Mouse (Mus musculus): ENCODE data around the gene Asap3. TPM values are rescaled to one million over a fixed set of nuclear protein-coding genes. Genes with fewer than 3 reads are reported as not detected.

Asap3 gene
- polyA plus RNA-seq, 2 experiments: 0.66 to 1.1 TPM

GRCm38 (mm10) chr4:136291692-136292091, 85.5 kb downstream of the Asap3 start:
- H3K4me3 ChIP-seq (ENCODE audit: insufficient read depth in 1 of 2, low read depth in 2 of 2, low read length in 2 of 2): no peak overlapping the region
- DNase-seq (ENCODE audit: low read depth in 3 of 3, low spot score in 3 of 3): no peak
- H3K9me3 ChIP-seq (ENCODE audit: control insufficient read depth, low read length): peaks cover 3% of the 10 kb centered on the region
- no peak for ATAC-seq (ENCODE audit: insufficient read depth)
- peaks cover 1% of the 10 kb centered on the region in 2 experiments; a peak in 1 of 4 replicates for H3K4me1 ChIP-seq (replicated peaks; ENCODE audit: control insufficient read depth in 2 of 2, insufficient read depth in 2 of 2, low read length in 1 of 2)
- H3K27me3 ChIP-seq (ENCODE audit: control insufficient read depth, insufficient read depth, low read length): no peaks in the 10 kb centered on the region
- no peak overlapping the region for H3K4me2 ChIP-seq (ENCODE audit: low read depth)
- H3K9ac ChIP-seq (replicated peaks): no peak overlapping the region
- no peak for TF ChIP-seq CTCF (IDR thresholded peaks at IDR 0.05; ENCODE audit: low read depth)
- TF ChIP-seq EP300 (IDR thresholded peaks at IDR 0.05; ENCODE audit: low read depth): no peak
- H3K36me3 ChIP-seq (replicated peaks; ENCODE audit: control insufficient read depth, insufficient read depth, low read depth): peaks cover 26% of the 10 kb centered on the region; the same call in 1 of the 2 replicates
- H3K27ac ChIP-seq: no peak overlapping the region
- WGBS (ENCODE audit: insufficient replicate concordance): 74% methylated on average over 6 of the region's 6 CpGs

Other genes starting within 250 kb of the Asap3 start
- 20.5 and 22.8 TPM in 2 replicates for gene Gale, start 242.6 kb upstream of the Asap3 start, polyA plus RNA-seq (2012; rRNA removed)
- gene Gale, start 242.6 kb upstream of the Asap3 start, polyA plus RNA-seq (2014; fragmentation: Nextera tagmentation; extraction: Ambion mirVana): 32.6 and 38.0 TPM in 2 replicates
- gene Lypla2, start 233.7 kb upstream of the Asap3 start, polyA plus RNA-seq (2012; rRNA removed): 26.5 and 29.2 TPM in 2 replicates
- gene Lypla2, start 233.7 kb upstream of the Asap3 start, polyA plus RNA-seq (2014; fragmentation: Nextera tagmentation; extraction: Ambion mirVana): 30.6 and 36.8 TPM in 2 replicates
- 40.2 and 49.0 TPM in 2 replicates for gene Pithd1, start 219.1 kb upstream of the Asap3 start, polyA plus RNA-seq (2012; rRNA removed)
- gene Pithd1, start 219.1 kb upstream of the Asap3 start, polyA plus RNA-seq (2014; fragmentation: Nextera tagmentation; extraction: Ambion mirVana): 71.2 and 79.5 TPM in 2 replicates
- 9.7 and 16.2 TPM in 2 replicates for gene Eloa, start 184.6 kb upstream of the Asap3 start, polyA plus RNA-seq (2012; rRNA removed)
- 29.0 and 30.0 TPM in 2 replicates for gene Eloa, start 184.6 kb upstream of the Asap3 start, polyA plus RNA-seq (2014; fragmentation: Nextera tagmentation; extraction: Ambion mirVana)
- gene Rpl11, start 152.9 kb upstream of the Asap3 start, polyA plus RNA-seq (2012; rRNA removed): 457 and 805 TPM in 2 replicates
- gene Rpl11, start 152.9 kb upstream of the Asap3 start, polyA plus RNA-seq (2014; fragmentation: Nextera tagmentation; extraction: Ambion mirVana): 325 and 341 TPM in 2 replicates
- 23.0 and 29.8 TPM in 2 replicates for gene Id3, start 62.9 kb upstream of the Asap3 start, polyA plus RNA-seq (2012; rRNA removed)
- 33.2 and 33.8 TPM in 2 replicates for gene Id3, start 62.9 kb upstream of the Asap3 start, polyA plus RNA-seq (2014; fragmentation: Nextera tagmentation; extraction: Ambion mirVana)
- 38.4 and 40.5 TPM in 2 replicates for gene E2f2, start 34.0 kb upstream of the Asap3 start, polyA plus RNA-seq (2012; rRNA removed)
- gene E2f2, start 34.0 kb upstream of the Asap3 start, polyA plus RNA-seq (2014; fragmentation: Nextera tagmentation; extraction: Ambion mirVana): 50.3 and 53.4 TPM in 2 replicates
- 2.3 and 4.8 TPM in 2 replicates for gene Tcea3, start 41.4 kb downstream of the Asap3 start, polyA plus RNA-seq (2012; rRNA removed)
- 12.4 and 15.6 TPM in 2 replicates for gene Tcea3, start 41.4 kb downstream of the Asap3 start, polyA plus RNA-seq (2014; fragmentation: Nextera tagmentation; extraction: Ambion mirVana)
- 2.6 and 2.7 TPM in 2 replicates for gene Zfp46, start 78.3 kb downstream of the Asap3 start, polyA plus RNA-seq (2012; rRNA removed)
- 2.6 and 2.9 TPM in 2 replicates for gene Zfp46, start 78.3 kb downstream of the Asap3 start, polyA plus RNA-seq (2014; fragmentation: Nextera tagmentation; extraction: Ambion mirVana)
- 21.0 and 41.5 TPM in 2 replicates for gene Hnrnpr, start 104.6 kb downstream of the Asap3 start, polyA plus RNA-seq (2012; rRNA removed)
- gene Hnrnpr, start 104.6 kb downstream of the Asap3 start, polyA plus RNA-seq (2014; fragmentation: Nextera tagmentation; extraction: Ambion mirVana): 40.7 and 48.9 TPM in 2 replicates
- gene Htr1d, start 217.2 kb downstream of the Asap3 start, polyA plus RNA-seq (2012; rRNA removed): not detected in 2 replicates
- not detected in 2 replicates for gene Htr1d, start 217.2 kb downstream of the Asap3 start, polyA plus RNA-seq (2014; fragmentation: Nextera tagmentation; extraction: Ambion mirVana)

Measured in liver, embryonic 14.5 days (tissue).